Mouse (Mus musculus): ENCODE results near the gene Sike1.

Sike1 gene

DNA sequence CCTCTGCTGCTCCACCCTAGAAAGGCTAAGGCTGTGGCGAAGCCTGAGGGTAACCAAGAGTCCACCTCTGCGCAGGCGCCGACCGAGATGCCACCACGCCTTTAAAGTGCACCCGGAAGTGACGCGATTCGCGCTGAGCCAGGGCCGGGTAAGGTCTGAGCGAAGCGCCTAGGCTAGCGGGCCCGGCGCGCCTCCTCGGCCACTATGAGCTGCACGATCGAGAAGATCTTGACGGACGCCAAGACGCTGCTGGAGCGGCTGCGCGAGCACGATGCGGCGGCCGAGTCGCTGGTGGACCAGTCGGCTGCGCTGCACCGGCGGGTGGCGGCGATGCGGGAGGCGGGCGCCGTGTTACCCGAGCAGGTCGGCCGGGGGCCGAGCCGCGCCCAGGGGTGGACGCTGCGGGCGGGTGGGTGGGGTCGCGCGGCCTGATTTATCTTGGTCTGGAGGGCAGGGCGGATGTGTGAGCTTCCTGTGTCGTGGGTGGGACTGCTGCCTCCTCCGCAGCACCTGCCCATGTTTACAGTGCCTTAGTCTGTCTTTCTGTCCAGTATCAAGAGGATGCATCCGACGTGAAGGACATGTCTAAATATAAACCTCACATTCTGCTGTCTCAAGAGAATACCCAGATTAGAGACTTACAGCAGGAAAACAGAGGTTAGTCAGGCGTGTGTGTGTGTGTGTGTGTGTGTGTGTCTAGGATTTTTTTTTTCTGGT is at the start of gene Sike1:
TSS of gene Sike1 (plus strand) at position 104 of the 717 bp plus-strand sequence.
- in situ Hi-C loops (cut with MboI; ENCODE audit: low pct_unique_long_range_greater_than_20kb in 1 of 2, low sequenced_read_pairs in 2 of 2, unreplicated experiment in 1 of 2) = no loop called here

DNA sequence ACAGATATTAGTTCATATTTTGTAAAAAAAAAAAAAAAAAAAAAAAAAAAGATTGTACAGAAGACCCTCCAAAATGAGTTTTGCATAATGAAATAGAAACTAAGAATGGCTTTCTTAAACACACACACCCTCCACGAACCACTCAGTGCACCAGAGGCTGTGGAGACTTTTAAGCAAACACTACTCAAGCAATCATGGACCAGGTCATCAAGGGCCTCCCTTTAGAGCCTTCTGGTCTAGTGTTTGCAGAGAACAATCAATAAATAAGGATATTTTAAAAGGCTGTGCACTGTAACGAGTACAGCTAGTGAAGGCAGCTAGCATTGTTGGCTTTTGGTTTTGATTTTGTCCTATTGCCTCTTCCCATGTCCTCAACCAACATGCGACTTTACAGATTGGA is 49.2 kb upstream of the Sike1 start:
- in situ Hi-C loops (cut with MboI; ENCODE audit: low pct_unique_long_range_greater_than_20kb in 1 of 2, low sequenced_read_pairs in 2 of 2, unreplicated experiment in 1 of 2) = no loop called here

DNA sequence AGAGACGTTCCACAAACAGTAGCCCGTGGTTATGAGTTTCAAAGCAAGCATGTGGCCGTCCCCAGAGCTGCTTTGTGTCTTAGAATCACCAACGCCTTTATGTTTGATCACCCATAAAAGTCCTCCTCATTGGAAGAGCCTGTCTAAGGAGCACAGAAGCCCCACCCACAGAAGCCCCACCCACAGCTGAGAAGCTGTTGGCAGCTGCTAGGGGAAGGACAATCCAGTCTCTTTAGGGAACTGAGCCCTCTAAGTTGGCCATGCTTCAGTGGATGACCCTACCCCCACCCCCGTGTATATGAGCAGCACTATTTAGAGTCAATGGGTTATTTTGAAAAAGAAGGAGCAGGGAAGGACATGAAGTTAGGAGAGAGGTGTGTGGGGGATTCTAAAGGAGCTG is 48.6 kb upstream of the Sike1 start:
- in situ Hi-C loops (cut with MboI; ENCODE audit: low pct_unique_long_range_greater_than_20kb in 1 of 2, low sequenced_read_pairs in 2 of 2, unreplicated experiment in 1 of 2) = no loop called here

DNA sequence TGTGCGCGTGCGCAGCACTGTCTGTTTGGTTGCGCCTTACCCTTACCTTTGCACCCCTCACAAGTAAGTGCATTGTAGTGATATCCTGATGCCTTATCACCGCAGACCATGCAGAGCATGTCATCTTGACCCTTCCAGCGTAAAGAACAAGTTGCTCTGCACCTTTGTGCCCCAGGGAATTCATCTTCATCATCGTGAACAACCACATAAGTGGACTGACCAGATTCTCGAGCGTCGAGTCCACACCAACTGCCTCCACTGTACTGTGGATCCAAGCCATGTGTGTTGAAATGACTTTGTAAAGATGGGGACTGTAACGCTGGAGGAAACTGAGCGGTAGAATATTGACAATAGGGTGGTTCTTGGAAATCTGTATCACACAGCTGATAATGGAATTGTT is 41.0 kb upstream of the Sike1 start:
- in situ Hi-C loops (cut with MboI; ENCODE audit: low pct_unique_long_range_greater_than_20kb in 1 of 2, low sequenced_read_pairs in 2 of 2, unreplicated experiment in 1 of 2) = no loop called here

DNA sequence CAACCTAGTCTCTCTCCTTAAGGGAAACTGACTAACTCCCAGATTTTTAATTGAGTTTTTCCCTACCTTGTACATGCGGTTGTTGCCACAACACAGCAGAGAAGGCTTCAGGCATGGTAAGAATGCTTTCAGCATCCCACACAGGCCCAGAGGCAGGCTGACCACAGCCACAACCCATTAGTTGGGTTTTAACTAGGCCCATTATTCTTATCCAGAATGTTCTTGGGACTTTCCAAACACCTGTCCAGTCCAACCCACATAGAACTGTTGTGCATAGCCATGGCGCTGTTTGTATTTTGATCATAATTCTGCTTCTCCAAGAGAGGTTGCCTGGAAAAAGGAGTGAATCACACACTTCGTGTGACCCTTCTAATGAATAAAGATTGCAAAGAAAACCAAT is 40.4 kb upstream of the Sike1 start:
- in situ Hi-C loops (cut with MboI; ENCODE audit: low pct_unique_long_range_greater_than_20kb in 1 of 2, low sequenced_read_pairs in 2 of 2, unreplicated experiment in 1 of 2) = no loop called here

DNA sequence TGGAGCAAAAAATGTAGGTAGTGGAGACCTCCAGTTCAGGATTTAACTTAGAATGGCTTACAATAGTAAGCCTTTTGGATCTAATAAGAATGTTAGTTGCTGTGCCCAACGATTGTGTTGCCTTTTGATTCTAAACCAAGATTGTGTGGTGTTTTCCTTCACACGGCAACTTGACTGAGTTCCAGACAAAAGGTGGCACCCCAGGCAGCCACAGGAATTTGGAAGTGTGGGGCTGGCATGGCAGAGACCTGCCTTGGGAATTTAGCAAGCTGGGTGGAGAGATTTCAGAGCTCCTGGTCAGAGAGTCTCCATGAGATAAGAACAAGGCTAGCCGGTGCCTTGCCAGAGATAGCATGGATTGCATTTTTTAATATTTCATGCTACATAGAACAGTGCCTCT is 39.9 kb upstream of the Sike1 start:
- in situ Hi-C loops (cut with MboI; ENCODE audit: low pct_unique_long_range_greater_than_20kb in 1 of 2, low sequenced_read_pairs in 2 of 2, unreplicated experiment in 1 of 2) = no loop called here

DNA sequence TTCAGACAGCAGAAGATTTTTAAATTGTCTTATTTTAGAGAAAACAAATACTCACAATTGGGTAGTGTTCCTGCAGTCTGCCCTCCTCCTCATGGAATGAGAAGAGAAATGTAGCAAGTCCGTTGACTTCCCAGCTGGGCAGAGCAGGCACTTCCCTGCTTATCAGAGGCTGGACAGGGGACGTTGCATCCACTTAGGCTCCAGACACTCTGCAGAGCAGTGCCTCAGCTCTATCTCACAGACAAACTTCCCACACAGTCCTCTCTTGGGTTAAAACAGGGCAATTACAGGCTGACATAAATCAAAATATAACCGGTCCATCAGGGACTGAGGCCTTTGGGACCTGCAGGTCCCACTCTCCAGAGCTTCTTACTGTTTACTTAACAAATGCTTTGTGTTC is 31.5 kb upstream of the Sike1 start, which contains the start of gene Nr1h5:
TSS of gene Nr1h5 (minus strand) at position 101 of the 400 bp plus-strand sequence.
- in situ Hi-C loops (cut with MboI; ENCODE audit: low pct_unique_long_range_greater_than_20kb in 1 of 2, low sequenced_read_pairs in 2 of 2, unreplicated experiment in 1 of 2) = no loop called here

DNA sequence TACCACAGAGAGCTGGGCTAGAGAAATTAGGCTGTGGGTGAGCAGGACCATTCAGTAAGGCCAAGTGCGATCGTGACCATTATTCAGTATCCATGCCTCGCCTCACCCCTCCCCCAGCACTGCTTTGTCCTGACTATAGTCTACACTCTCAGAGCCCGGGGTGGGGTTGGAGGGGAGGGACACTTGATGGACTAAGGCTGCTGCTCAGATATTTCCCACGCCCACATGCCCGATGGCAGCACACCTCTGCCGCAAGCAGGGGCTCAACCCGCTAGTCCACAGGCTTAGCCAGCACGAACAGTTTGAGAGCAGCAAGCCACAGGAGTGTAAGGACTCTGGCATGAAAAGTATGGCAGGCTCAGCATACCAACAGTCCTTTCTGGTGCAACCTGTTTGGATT is 25.4 kb upstream of the Sike1 start:
- in situ Hi-C loops (cut with MboI; ENCODE audit: low pct_unique_long_range_greater_than_20kb in 1 of 2, low sequenced_read_pairs in 2 of 2, unreplicated experiment in 1 of 2) = no loop called here

DNA sequence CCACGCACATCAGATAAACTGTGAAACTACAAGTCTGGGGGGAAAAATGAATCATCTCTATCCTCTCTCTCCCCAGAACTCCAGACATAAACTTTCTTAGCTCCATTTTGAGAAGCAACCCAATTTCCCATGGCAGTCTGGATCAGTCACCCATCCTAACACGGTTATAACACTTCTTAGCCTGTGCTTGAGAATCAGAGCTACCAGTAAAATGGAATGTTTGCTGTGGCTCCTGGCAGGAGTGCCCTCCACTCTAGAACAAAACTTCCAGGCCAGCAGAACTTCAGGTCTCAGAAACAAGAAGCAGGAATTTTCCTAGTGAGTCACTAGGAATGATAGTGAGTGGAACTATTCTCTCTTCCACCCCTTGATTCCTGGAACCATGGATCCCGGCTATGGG is 25.0 kb upstream of the Sike1 start:
- in situ Hi-C loops (cut with MboI; ENCODE audit: low pct_unique_long_range_greater_than_20kb in 1 of 2, low sequenced_read_pairs in 2 of 2, unreplicated experiment in 1 of 2) = no loop called here

DNA sequence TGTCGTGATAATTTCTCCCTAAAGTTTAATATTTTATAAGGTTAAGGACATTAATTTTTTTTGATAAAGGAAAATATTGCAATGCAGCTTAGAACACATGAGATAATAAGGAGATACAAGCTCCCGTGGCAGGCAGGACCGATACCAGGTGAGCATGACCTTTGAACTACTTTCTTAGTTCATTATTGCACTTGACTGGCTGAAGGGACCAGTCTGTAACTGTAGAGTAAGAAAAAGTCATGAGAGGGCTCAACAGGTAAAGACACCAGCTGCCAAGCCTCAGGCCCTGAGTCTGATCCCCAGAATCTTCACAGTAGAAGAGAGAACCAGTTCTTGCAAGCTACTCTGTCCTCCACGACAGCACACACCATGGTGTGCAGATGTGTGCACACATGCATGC is 18.6 kb upstream of the Sike1 start:
- in situ Hi-C loops (cut with MboI; ENCODE audit: low pct_unique_long_range_greater_than_20kb in 1 of 2, low sequenced_read_pairs in 2 of 2, unreplicated experiment in 1 of 2) = no loop called here

DNA sequence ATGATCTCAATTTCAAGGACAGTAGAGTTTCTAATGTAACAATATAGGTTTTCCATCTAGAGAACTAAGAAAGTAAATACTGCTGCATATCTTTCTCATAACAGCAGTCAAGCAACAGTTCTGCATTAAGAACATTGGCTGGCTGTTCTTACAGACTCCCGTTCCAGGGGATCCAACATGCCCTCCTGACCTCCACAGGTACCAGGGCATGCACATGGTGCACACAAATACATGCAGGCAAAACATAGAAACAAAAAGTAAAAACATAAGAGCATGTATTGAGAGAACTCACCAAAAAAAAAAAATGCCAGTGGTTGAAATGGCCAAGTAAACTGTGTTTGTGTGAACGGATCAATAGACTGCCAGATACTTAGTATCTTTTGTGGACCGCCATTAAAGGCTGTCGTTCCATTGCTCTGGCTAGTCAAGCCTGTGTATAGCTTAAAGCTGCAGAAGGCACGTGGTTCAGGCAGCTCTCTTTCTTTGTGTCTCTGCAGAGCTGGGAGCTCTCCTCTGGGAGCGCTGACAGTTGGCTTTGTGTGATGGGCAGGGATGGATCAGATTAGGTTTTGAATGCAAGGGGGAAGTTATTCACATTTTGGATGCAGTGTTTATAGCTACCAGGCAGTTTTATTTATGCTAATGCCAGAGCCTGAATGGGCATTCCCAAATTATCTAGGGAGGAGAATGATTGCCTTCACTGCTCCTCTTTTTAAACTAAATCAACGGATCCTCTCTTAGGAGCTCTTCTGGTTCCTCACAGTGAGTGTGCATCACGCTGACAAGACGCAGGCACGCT is 15.8 kb upstream of the Sike1 start:
- in situ Hi-C loops (cut with MboI; ENCODE audit: low pct_unique_long_range_greater_than_20kb in 1 of 2, low sequenced_read_pairs in 2 of 2, unreplicated experiment in 1 of 2) = no loop called here

DNA sequence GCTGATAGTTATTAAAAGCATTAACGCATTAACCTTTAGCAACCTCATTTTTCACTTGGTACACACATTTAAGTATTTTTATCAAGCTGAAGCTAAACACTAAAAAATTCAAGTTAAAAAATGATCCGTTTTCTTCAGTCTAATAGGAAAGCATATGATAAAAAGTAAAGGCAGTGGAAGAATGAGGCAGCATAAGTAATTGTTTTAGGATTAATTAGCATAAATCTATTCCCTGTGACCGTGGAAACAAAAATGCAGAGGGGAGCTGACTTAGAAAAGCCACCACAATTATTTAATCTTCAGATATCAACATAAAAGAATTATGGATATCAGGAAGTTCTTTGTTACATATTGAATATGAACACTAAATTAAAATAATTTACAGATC is 15.2 kb upstream of the Sike1 start:
- in situ Hi-C loops (cut with MboI; ENCODE audit: low pct_unique_long_range_greater_than_20kb in 1 of 2, low sequenced_read_pairs in 2 of 2, unreplicated experiment in 1 of 2) = no loop called here

DNA sequence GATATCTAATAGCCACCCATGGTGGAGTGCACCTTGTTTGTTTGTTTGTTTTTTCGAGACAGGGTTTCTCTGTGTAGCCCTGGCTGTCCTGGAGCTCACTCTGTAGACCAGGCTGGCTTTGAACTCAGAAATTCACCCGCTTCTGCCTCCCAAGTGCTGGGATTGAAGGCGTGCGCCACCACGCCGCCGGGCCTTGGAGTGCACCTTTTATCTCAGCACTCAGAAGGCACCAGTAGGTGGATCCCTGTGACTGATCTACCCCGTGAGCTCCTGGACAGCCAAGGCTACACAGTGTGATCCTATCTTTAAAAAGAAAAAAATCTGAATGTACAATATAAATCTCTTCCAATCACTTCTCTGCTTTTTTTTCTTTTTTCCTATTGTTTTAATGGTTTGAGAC is 4.5 kb upstream of the Sike1 start:
- in situ Hi-C loops (cut with MboI; ENCODE audit: low pct_unique_long_range_greater_than_20kb in 1 of 2, low sequenced_read_pairs in 2 of 2, unreplicated experiment in 1 of 2) = no loop called here

DNA sequence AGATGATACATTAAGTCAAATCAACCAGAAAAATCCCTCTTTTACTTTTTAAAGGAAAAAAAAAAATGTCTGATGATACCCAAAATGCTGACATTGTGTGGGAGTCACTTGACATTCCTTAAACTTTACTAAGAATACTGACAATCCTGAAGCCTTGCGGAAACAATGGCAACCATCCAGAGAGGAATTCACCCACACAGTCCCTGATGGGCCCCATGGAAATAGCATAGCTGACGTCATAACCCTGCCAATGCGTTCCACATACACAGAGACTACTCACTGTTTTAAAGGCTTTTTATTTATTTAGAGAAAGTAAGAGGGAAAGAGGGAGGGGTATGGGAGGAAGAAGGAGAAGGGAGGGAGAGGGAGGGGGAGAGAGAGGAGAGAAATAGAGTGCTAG is 2.6 kb upstream of the Sike1 start:
- in situ Hi-C loops (cut with MboI; ENCODE audit: low pct_unique_long_range_greater_than_20kb in 1 of 2, low sequenced_read_pairs in 2 of 2, unreplicated experiment in 1 of 2) = no loop called here

DNA sequence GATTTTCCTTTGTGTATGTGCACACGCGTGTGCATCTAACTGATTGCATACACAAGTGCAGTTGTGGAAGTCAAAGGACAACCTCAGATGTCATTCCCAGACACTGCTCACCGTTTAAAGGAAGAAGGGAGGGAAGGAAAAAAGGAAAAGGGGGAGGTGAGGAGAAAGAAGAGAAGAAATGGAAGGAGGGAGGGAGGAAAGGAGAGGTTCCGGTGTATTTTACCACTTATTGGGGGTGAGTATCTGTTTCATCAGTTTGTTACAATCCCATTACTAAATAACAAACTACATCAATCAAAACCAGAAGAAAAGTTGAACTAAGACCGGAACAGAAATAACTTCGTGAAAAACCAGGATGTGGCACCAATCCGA is 289 bp upstream of the Sike1 start:
- in situ Hi-C loops (cut with MboI; ENCODE audit: low pct_unique_long_range_greater_than_20kb in 1 of 2, low sequenced_read_pairs in 2 of 2, unreplicated experiment in 1 of 2) = no loop called here

DNA sequence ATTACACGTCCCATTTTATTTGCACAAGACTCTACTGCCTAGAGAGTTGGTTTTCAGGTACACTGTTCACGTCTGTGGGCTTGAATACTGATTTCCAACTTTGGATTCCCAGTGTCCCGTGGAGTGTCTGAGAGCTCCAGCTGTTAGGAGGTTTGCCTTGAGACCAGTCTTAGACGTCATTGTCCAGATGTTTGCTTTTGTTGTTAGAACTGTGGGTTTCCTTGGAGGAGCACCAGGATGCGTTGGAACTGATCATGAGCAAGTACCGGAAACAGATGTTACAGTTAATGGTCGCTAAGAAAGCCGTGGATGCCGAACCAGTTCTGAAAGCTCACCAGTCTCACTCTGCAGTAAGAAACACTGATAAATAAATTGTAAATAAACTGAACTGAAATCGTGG is 1.5 kb downstream of the Sike1 start:
- in situ Hi-C loops (cut with MboI; ENCODE audit: low pct_unique_long_range_greater_than_20kb in 1 of 2, low sequenced_read_pairs in 2 of 2, unreplicated experiment in 1 of 2) = no loop called here

DNA sequence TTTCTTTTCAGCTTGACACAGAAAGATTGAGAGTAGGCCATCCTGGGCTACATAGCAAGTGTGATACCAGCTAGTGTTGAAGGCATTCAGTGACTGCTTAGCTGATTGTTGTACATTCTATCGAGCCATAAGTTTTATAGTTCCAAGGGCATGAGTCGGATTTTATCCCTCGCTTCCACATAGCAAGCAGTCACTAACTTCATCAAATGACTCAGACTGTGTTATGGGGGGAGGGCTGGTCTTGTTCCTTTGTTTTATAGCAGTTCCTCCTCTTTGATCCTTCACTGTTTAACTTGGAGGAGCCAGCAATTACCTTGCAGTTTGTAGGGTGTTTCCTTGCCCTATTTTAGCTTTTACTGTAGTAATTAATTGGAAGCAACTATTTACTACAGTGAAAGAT is 2.1 kb downstream of the Sike1 start:
- in situ Hi-C loops (cut with MboI; ENCODE audit: low pct_unique_long_range_greater_than_20kb in 1 of 2, low sequenced_read_pairs in 2 of 2, unreplicated experiment in 1 of 2) = no loop called here

DNA sequence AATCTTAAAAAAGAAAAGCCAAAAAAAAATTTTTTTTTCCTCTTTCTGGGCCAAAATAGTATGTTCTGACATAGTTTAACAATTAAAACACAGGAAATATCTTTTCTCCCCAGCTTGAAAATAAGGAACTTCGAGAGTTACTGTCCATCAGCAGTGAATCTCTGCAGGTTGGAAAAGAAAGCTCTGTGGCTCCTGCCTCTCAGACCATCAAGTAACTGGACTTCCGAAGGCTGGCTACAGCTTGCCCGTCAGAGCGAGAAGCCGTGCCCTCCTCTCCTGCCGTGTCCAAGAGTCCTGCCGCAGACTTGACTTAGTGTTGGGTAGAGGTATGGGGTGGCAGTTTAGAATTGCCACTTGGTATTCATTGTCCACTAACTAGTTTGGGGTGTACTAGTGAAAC is 6.1 kb downstream of the Sike1 start:
- in situ Hi-C loops (cut with MboI; ENCODE audit: low pct_unique_long_range_greater_than_20kb in 1 of 2, low sequenced_read_pairs in 2 of 2, unreplicated experiment in 1 of 2) = loop anchor here in 1 of 2 experiments (25.0 kb wide), 1 partner anchor 289 kb away; no protein-coding TSS in a partner anchor

DNA sequence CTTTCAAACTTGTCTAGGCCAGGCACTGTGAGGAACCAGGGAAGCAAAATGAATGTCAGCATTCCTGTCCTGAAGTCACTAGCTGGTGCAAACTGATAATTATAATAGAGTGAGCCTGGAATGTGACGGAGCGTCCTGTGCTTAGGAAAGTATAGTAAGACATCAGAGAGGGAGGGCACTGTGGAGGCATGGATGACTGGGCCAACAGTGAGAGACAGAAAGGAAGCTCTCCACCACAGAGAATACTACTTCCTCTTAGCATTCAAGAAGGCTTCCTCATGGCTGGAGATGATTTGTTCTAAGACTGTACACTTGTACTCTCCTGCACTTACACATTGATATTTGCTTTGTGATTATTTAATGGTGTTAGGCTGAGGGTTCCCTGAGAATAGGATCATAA is 21.8 kb downstream of the Sike1 start:
- in situ Hi-C loops (cut with MboI; ENCODE audit: low pct_unique_long_range_greater_than_20kb in 1 of 2, low sequenced_read_pairs in 2 of 2, unreplicated experiment in 1 of 2) = loop anchor here in 1 of 2 experiments (25.0 kb wide), 1 partner anchor 305 kb away; no protein-coding TSS in a partner anchor

DNA sequence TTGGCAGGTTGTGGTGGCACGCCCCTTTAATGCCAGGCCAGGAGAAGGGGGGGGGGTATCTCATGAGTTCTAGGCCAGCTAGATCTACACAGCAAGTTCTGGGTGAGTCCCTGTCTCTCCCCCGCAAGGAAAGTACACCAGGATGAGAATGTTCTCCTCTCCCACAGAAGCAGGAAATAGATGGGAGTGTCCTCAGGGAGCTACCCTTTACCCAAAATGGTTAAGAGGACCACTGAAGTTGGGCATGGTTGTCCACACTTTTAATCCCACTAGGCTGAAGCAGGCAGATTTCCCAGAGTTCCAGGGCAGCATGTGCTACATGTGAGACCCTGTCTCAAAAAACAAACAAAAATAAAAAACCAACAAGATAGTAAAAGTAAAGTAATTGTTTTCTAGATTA is 24.0 kb downstream of the Sike1 start:
- in situ Hi-C loops (cut with MboI; ENCODE audit: low pct_unique_long_range_greater_than_20kb in 1 of 2, low sequenced_read_pairs in 2 of 2, unreplicated experiment in 1 of 2) = loop anchor here in 1 of 2 experiments (25.0 kb wide), 1 partner anchor 307 kb away; no protein-coding TSS in a partner anchor
